Mouse (Mus musculus) Patski (cell line): ENCODE measurements around the gene Telo2. TPM values are rescaled to one million over a fixed set of nuclear protein-coding genes. Genes with fewer than 3 reads are reported as not detected.

Experiments used
- ATAC-seq: fragments of 100-300 bp; one replicate; pipeline ENCODE4 v1.8.0; 2021
- CTCF ChIA-PET: fragments of 350-600 bp; sonication (Branson Sonifier 250); formaldehyde crosslinking; loops from one replicate; lab custom pipeline; 2022; ENCODE audit warnings: inconsistent platforms; lab: Charles Lee
- POLR2A ChIA-PET: fragments of 350-600 bp; sonication (Branson Sonifier 250); formaldehyde crosslinking; loops from one replicate; lab custom pipeline; 2022; ENCODE audit warnings: antibody characterized with exemption, inconsistent platforms; lab: Charles Lee
- DNase-seq: peaks from one replicate; pipeline ENCODE4 v3.0.0-alpha.2; 2011; ENCODE audit warnings: low read depth, low spot score
- H3K27me3 ChIP-seq: fragments of 371-371 bp; one replicate; pipeline ENCODE4 v1.5.1; 2021
- CTCF ChIP-seq: fragments of 100-300 bp; IDR thresholded peaks from one replicate; pipeline ENCODE4 v1.5.1; 2021
- in situ Hi-C: fragments of 300-500 bp; cut with MboI; formaldehyde crosslinking; loops from 3 replicates; pipeline ENCODE4 v1.11.1; 2018; ENCODE audit warnings: low pct_unique_long_range_greater_than_20kb, mixed read lengths
- polyA plus RNA-seq: library from polyadenylated mRNA; unstranded; gene quantifications from one replicate; pipeline ENCODE4 v1.2.3, GENCODE M21; 2021

The Telo2 gene
- polyA plus RNA-seq, 1 experiment from 2014 or later: 26.7 TPM

DNA sequence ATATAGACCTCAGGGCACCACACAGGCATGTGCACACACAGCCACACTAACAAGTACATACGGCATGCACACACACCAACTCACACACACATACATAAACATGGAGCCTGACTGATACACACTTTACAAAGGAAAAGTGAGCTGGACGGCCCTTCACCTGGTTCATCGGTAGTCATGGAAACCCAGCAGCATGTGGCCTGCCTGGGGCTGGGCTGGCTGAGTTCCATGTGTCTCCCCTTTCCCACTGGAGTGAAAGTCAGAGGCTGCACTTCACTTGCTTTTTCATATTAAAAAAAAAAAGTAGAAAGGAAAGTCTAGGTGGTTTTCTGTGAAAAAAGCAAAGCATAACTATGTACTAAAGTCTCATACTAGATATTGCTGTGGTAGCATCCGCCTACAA, 52.5 kb downstream of the Telo2 start:
- ATAC-seq: no peak
- no peak for DNase-seq
- no peaks in the 10 kb centered on the region for H3K27me3 ChIP-seq
- no peak for TF ChIP-seq CTCF
- ChIA-PET POLR2A (interaction anchor here (0.6 to 1.2 kb wide), 2 partner anchors 21 to 126 kb away, joined by 3 read pairs; no protein-coding TSS in a partner anchor), CTCF (no interaction called here)
- in situ Hi-C loops: no loop called here

DNA sequence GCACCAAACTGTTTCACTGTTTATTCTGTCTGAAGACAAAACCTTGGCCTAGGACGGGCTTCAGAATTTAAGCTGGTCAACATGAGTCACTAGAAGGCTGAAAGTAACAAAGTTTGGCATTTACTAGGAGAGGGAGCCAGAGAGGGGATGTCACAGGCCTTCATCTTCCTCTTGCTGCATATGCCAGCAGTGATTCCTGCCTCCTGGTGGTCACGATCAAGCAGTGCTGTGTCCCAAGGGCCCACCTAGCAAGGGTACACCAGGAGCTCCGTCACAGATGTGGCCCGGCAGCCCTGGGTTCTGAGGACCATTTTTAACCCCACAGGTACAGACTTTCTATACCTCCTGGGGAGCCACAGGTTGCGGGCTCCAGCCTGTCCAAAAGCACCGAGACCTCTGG, 58.7 kb downstream of the Telo2 start:
- POLR2A ChIA-PET: no interaction called here
- CTCF ChIA-PET: no interaction called here
- ATAC-seq (no peak), DNase-seq (no peak)
- H3K27me3 ChIP-seq: no peaks in the 10 kb centered on the region
- in situ Hi-C loops: no loop called here
- TF ChIP-seq CTCF: no peak

DNA sequence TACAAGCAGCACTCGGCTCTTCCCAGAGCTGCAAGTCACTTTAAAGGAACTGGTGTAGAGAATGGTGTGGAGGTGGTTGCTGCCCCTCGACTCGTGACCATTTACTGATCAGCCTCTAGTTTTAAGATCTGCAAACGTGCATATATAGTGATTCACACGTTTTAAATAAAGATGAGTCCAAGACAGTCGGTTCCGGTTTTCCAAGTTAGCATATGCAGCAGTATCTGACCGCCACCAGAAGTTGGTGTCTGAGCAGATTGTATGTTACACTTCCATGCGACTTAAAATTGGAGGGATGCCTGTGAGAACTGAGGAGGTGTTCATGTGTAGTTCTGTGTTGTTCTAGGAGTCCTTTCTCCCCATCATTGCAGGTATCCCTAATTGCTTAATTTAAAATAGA, 62.5 kb downstream of the Telo2 start:
- in situ Hi-C loops: no loop called here
- no peak for TF ChIP-seq CTCF
- DNase-seq: no peak
- POLR2A ChIA-PET: no interaction called here
- CTCF ChIA-PET: no interaction called here
- no peaks in the 10 kb centered on the region for H3K27me3 ChIP-seq
- ATAC-seq: no peak

Other genes with a start within 250 kb of the Telo2 start
- 0.12 TPM for gene Igfals, start 250.0 kb downstream of the Telo2 start, polyA plus RNA-seq
- gene Nubp2, start 229.6 kb downstream of the Telo2 start, polyA plus RNA-seq: 49.8 TPM
- gene Spsb3, start 229.3 kb downstream of the Telo2 start, polyA plus RNA-seq: 32.4 TPM
- 21.4 TPM for gene Eme2, start 220.9 kb downstream of the Telo2 start, polyA plus RNA-seq
- 115 TPM for gene Mrps34, start 220.9 kb downstream of the Telo2 start, polyA plus RNA-seq
- gene Nme3, start 219.5 kb downstream of the Telo2 start, polyA plus RNA-seq: 39.8 TPM
- 66.3 TPM for gene Mapk8ip3, start 179.0 kb downstream of the Telo2 start, polyA plus RNA-seq
- gene Jpt2, start 155.3 kb downstream of the Telo2 start, polyA plus RNA-seq: 50.2 TPM
- 14.6 TPM for gene Cramp1l, start 100.2 kb downstream of the Telo2 start, polyA plus RNA-seq
- gene Ift140, start 99.9 kb downstream of the Telo2 start, polyA plus RNA-seq: 24.5 TPM
- gene Tmem204, start 32.4 kb downstream of the Telo2 start, polyA plus RNA-seq: 0.14 TPM
- 0.05 TPM for gene Ptx4, start 4.8 kb upstream of the Telo2 start, polyA plus RNA-seq
- 47.5 TPM for gene Clcn7, start 17.4 kb upstream of the Telo2 start, polyA plus RNA-seq
- gene Ccdc154, start 46.5 kb upstream of the Telo2 start, polyA plus RNA-seq: 0.32 TPM
- gene Gm38655, start 59.5 kb upstream of the Telo2 start, polyA plus RNA-seq: not detected
- 14.8 TPM for gene BC003965, start 68.6 kb upstream of the Telo2 start, polyA plus RNA-seq
- gene Unkl, start 72.4 kb upstream of the Telo2 start, polyA plus RNA-seq: 9.8 TPM
- gene Gnptg, start 124.2 kb upstream of the Telo2 start, polyA plus RNA-seq: 43.1 TPM
- 40.6 TPM for gene Tsr3, start 124.2 kb upstream of the Telo2 start, polyA plus RNA-seq
- gene Baiap3, start 140.4 kb upstream of the Telo2 start, polyA plus RNA-seq: 0.12 TPM
- 437 TPM for gene Ube2i, start 158.7 kb upstream of the Telo2 start, polyA plus RNA-seq
- gene Prss34, start 182.4 kb upstream of the Telo2 start, polyA plus RNA-seq: not detected
- not detected for gene Prss28, start 192.7 kb upstream of the Telo2 start, polyA plus RNA-seq
- not detected for gene Prss29, start 202.7 kb upstream of the Telo2 start, polyA plus RNA-seq
- gene Tpsab1, start 229.6 kb upstream of the Telo2 start, polyA plus RNA-seq: not detected